Mouse (Mus musculus) hindbrain, embryonic 15.5 days (tissue): ENCODE results near the gene Acadsb. TPM values are rescaled to one million over a fixed set of nuclear protein-coding genes. Genes with fewer than 3 reads are reported as not detected.
"Not testable (repeated sequence)": the region's sequence is repeated elsewhere in the genome, so short reads cannot be mapped to it uniquely, and the experiment has no call there.

Experiments
- ATAC-seq: fragments of 200-750 bp; cut with Nextera tagmentation; 2 replicates; pipeline ENCODE4 v1.8.0; 2017; ENCODE audit warnings: low read depth, moderate number of reproducible peaks, moderate TSS enrichment; ENCODE audit not compliant: low FRiP score
- H3K27ac ChIP-seq: fragments of 300-500 bp; sonication (generic); replicated peaks from 2 replicates; pipeline ENCODE4 v1.5.1; 2015; ENCODE audit warnings: mild to moderate bottlenecking, inconsistent platforms
- H3K27me3 ChIP-seq: fragments of 300-500 bp; sonication (generic); 2 replicates; pipeline ENCODE4 v1.6.1; 2015; ENCODE audit warnings: control low read depth, inconsistent platforms
- H3K36me3 ChIP-seq: fragments of 300-500 bp; sonication (generic); 2 replicates; pipeline ENCODE4 v1.6.1; 2015; ENCODE audit warnings: control low read depth, inconsistent platforms
- H3K4me1 ChIP-seq: fragments of 300-500 bp; sonication (generic); replicated peaks from 2 replicates; pipeline ENCODE4 v1.6.1; 2015; ENCODE audit warnings: control low read depth, inconsistent platforms
- H3K4me2 ChIP-seq: fragments of 300-500 bp; sonication (generic); 2 replicates; pipeline ENCODE4 v1.6.1; 2015; ENCODE audit warnings: moderate library complexity, mild to moderate bottlenecking, inconsistent platforms
- H3K4me3 ChIP-seq: fragments of 300-500 bp; sonication (generic); 2 replicates; pipeline ENCODE4 v1.5.1; 2015; ENCODE audit warnings: mild to moderate bottlenecking, inconsistent platforms
- H3K9ac ChIP-seq: fragments of 300-500 bp; sonication (generic); 2 replicates; pipeline ENCODE4 v1.6.1; 2015; ENCODE audit warnings: inconsistent platforms
- H3K9me3 ChIP-seq: fragments of 300-500 bp; sonication (generic); 2 replicates; pipeline ENCODE4 v1.6.1; 2016; ENCODE audit warnings: control low read depth, inconsistent platforms
- WGBS: fragments of 180-500 bp; shearing (Covaris S2); methylation state at CpG from one replicate; pipeline ENCODE4 v1.1.7; 2015; 5-methylcytosine and 5-hydroxymethylcytosine counted together
- polyA plus RNA-seq: library from polyadenylated mRNA; unstranded; fragments of >200 nt; fragmentation: Nextera tagmentation; extraction: Ambion mirVana; gene quantifications from 2 replicates; pipeline ENCODE4 v1.2.1, GENCODE M21; 2015

Gene Acadsb
- polyA plus RNA-seq, 1 experiment from 2014 or later, result 90.0 TPM

- Histone ChIP-seq H3K4me2 (peak overlapping the region; percentile 77), H3K4me3 (peak overlapping the region; percentile 99), H3K36me3 (no peaks in the 10 kb centered on the region), H3K9ac (peak overlapping the region; percentile 95), H3K9me3 (no peaks in the 10 kb centered on the region), H3K4me1 (peaks cover 36% of the 10 kb centered on the region), H3K27ac (no peak overlapping the region; the same call in 1 of the 2 replicates), H3K27me3 (no peaks in the 10 kb centered on the region)
- no peak for ATAC-seq
- WGBS, result 59% methylated on average over 10 of the region's 10 CpGs
Observed at GRCm38 (mm10) chr7:131411221-131411940, 980 bp downstream of the Acadsb start.

- ATAC-seq, result no peak
- peaks cover 36% of the 10 kb centered on the region for H3K4me1 ChIP-seq
- H3K36me3 ChIP-seq, result no peaks in the 10 kb centered on the region
- 72% methylated on average over 2 of the region's 2 CpGs for WGBS
- H3K9ac ChIP-seq, result no peak overlapping the region
- no peak overlapping the region for H3K27ac ChIP-seq
- no peaks in the 10 kb centered on the region for H3K27me3 ChIP-seq
- peak overlapping the region; percentile 99 for H3K4me3 ChIP-seq
- peak overlapping the region; percentile 77 for H3K4me2 ChIP-seq
- H3K9me3 ChIP-seq, result no peaks in the 10 kb centered on the region
Observed at GRCm38 (mm10) chr7:131411941-131412270, 1.5 kb downstream of the Acadsb start.

GRCm38 (mm10) chr7:131416742-131417141 lies 6.3 kb downstream of the Acadsb start:
- not testable (repeated sequence) for ATAC-seq

GRCm38 (mm10) chr7:131417605-131418004 lies 7.2 kb downstream of the Acadsb start:
- no peak for ATAC-seq

More at GRCm38 (mm10) chr7:131416742-131417141, 6.3 kb downstream of the Acadsb start:
- H3K4me1 ChIP-seq, H3K9me3 ChIP-seq, H3K9ac ChIP-seq, H3K36me3 ChIP-seq, H3K4me2 ChIP-seq, H3K27ac ChIP-seq, H3K4me3 ChIP-seq, H3K27me3 ChIP-seq: not testable (repeated sequence)

GRCm38 (mm10) chr7:131424912-131425311 lies 14.5 kb downstream of the Acadsb start:
- no peak overlapping the region for H3K4me3 ChIP-seq
- peaks cover 30% of the 10 kb centered on the region for H3K36me3 ChIP-seq
- H3K9ac ChIP-seq, result no peak overlapping the region
- WGBS, result 84% methylated on average over 2 of the region's 2 CpGs
- no peaks in the 10 kb centered on the region for H3K27me3 ChIP-seq
- H3K9me3 ChIP-seq, result no peaks in the 10 kb centered on the region
- ATAC-seq, result no peak
- no peak overlapping the region for H3K27ac ChIP-seq
- H3K4me1 ChIP-seq, result no peaks in the 10 kb centered on the region
- H3K4me2 ChIP-seq, result no peak overlapping the region

More at GRCm38 (mm10) chr7:131417605-131418004, 7.2 kb downstream of the Acadsb start:
- H3K27ac ChIP-seq, result no peak overlapping the region
- no peaks in the 10 kb centered on the region for H3K9me3 ChIP-seq
- no peak overlapping the region for H3K9ac ChIP-seq
- no peaks in the 10 kb centered on the region for H3K36me3 ChIP-seq
- no peaks in the 10 kb centered on the region for H3K27me3 ChIP-seq
- no peak overlapping the region for H3K4me2 ChIP-seq
- H3K4me3 ChIP-seq, result no peak overlapping the region
- H3K4me1 ChIP-seq, result peaks cover under 1% of the 10 kb centered on the region; the same call in 1 of the 2 replicates

GRCm38 (mm10) chr7:131427331-131427730 lies 16.9 kb downstream of the Acadsb start:
- Histone ChIP-seq H3K27me3 (no peaks in the 10 kb centered on the region), H3K9me3 (no peaks in the 10 kb centered on the region), H3K27ac (no peak overlapping the region), H3K4me3 (no peak overlapping the region), H3K36me3 (peaks cover 46% of the 10 kb centered on the region), H3K4me2 (no peak overlapping the region), H3K9ac (no peak overlapping the region), H3K4me1 (no peaks in the 10 kb centered on the region)
- ATAC-seq, result no peak
- 89% methylated on average over 5 of the region's 5 CpGs for whole genome bisulfite sequencing

GRCm38 (mm10) chr7:131432244-131432643 lies 21.8 kb downstream of the Acadsb start:
- Histone ChIP-seq H3K4me3 (no peak overlapping the region), H3K9ac (no peak overlapping the region), H3K9me3 (no peaks in the 10 kb centered on the region), H3K36me3 (peaks cover 38% of the 10 kb centered on the region), H3K27ac (no peak overlapping the region), H3K27me3 (no peaks in the 10 kb centered on the region), H3K4me1 (no peaks in the 10 kb centered on the region), H3K4me2 (no peak overlapping the region)
- peak; percentile 38; the same call in 1 of the 2 replicates for ATAC-seq
- 18% methylated on average over 1 of the region's 1 CpGs for WGBS

- H3K4me3 ChIP-seq, result no peak overlapping the region
- no peaks in the 10 kb centered on the region for H3K27me3 ChIP-seq
- no peaks in the 10 kb centered on the region for H3K9me3 ChIP-seq
- H3K36me3 ChIP-seq, result peaks cover 30% of the 10 kb centered on the region
- ATAC-seq, result no peak
- H3K27ac ChIP-seq, result no peak overlapping the region
- H3K4me1 ChIP-seq, result no peaks in the 10 kb centered on the region
- H3K9ac ChIP-seq, result no peak overlapping the region
- H3K4me2 ChIP-seq, result no peak overlapping the region
- 83% methylated on average over 1 of the region's 1 CpGs for WGBS
Observed at GRCm38 (mm10) chr7:131434276-131434675, 23.9 kb downstream of the Acadsb start.

- no peak overlapping the region for H3K27ac ChIP-seq
- no peak overlapping the region for H3K4me3 ChIP-seq
- no peaks in the 10 kb centered on the region for H3K9me3 ChIP-seq
- WGBS, result 79% methylated on average over 3 of the region's 3 CpGs
- no peaks in the 10 kb centered on the region for H3K4me1 ChIP-seq
- no peak for ATAC-seq
- H3K9ac ChIP-seq, result no peak overlapping the region
- H3K27me3 ChIP-seq, result no peaks in the 10 kb centered on the region
- no peak overlapping the region for H3K4me2 ChIP-seq
- H3K36me3 ChIP-seq, result peaks cover 17% of the 10 kb centered on the region; the same call in 1 of the 2 replicates
Observed at GRCm38 (mm10) chr7:131437051-131437450, 26.6 kb downstream of the Acadsb start.

- Histone ChIP-seq H3K9ac (no peak overlapping the region), H3K27ac (no peak overlapping the region), H3K27me3 (no peaks in the 10 kb centered on the region), H3K4me2 (no peak overlapping the region), H3K9me3 (no peaks in the 10 kb centered on the region), H3K4me1 (no peaks in the 10 kb centered on the region), H3K4me3 (no peak overlapping the region), H3K36me3 (no peaks in the 10 kb centered on the region)
- no peak for ATAC-seq
- WGBS, result 93% methylated on average over 5 of the region's 5 CpGs
Observed at GRCm38 (mm10) chr7:131456714-131457113, 46.3 kb downstream of the Acadsb start.

DNA sequence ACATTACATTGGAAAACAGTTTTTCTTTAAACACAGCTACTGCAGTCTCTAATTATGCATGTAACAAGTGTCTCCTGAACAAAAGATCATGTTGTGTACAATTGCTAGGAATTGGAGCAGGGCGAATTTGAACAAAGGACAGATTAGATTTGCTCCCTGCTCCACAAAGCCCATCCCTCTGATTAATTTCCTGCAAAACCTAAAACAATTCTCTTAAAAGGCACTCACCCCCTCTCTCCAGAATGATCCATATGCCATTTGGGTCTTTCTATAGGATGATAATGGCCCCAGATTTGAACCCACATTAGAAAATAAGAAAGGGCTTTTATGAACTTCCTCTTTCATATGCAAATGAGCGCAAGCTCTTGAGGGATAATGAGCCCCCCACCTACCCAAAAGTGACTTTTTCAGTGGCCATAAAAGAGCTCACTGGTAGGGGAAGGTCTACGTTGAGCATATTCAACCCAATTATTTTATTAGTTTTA lies 54.8 kb downstream of the Acadsb start:
- no peak overlapping the region for H3K27ac ChIP-seq
- H3K9ac ChIP-seq, result no peak overlapping the region
- no peak for ATAC-seq
- peaks cover 7% of the 10 kb centered on the region; the same call in 1 of the 2 replicates for H3K4me1 ChIP-seq
- no peaks in the 10 kb centered on the region for H3K27me3 ChIP-seq
- no peak overlapping the region for H3K4me2 ChIP-seq
- no peaks in the 10 kb centered on the region for H3K36me3 ChIP-seq
- WGBS, result 17% methylated on average over 3 of the region's 3 CpGs
- no peaks in the 10 kb centered on the region for H3K9me3 ChIP-seq
- H3K4me3 ChIP-seq, result no peak overlapping the region

DNA sequence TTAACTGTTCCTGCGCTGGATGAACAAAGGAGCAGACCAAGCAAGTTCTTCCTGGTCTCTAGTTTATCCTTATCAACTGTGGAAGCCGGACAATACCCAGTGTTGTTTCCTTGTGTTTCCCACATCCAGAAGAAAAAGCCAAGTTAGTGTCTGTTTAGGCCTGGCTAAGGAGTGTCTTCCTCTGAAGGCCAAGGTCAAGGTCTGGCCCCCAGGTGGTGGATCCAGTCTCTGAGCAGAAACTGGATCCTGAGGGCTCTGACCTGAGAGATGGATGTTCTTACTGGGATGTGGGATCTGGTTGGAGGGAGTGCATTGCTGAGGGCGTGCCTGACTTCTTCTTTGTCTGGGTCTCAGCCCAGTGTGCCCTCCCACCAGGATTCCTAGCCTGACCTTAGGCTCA lies 55.3 kb downstream of the Acadsb start:
- no peaks in the 10 kb centered on the region for H3K36me3 ChIP-seq
- no peak for ATAC-seq
- H3K9me3 ChIP-seq, result no peaks in the 10 kb centered on the region
- H3K4me2 ChIP-seq, result no peak overlapping the region
- no peak overlapping the region for H3K9ac ChIP-seq
- H3K4me3 ChIP-seq, result no peak overlapping the region
- WGBS, result 26% methylated on average over 3 of the region's 3 CpGs
- peaks cover 7% of the 10 kb centered on the region; the same call in 1 of the 2 replicates for H3K4me1 ChIP-seq
- no peaks in the 10 kb centered on the region for H3K27me3 ChIP-seq
- H3K27ac ChIP-seq, result no peak overlapping the region

- no peaks in the 10 kb centered on the region for H3K36me3 ChIP-seq
- H3K9ac ChIP-seq, result no peak overlapping the region
- peaks cover 7% of the 10 kb centered on the region; the same call in 1 of the 2 replicates for H3K4me1 ChIP-seq
- H3K9me3 ChIP-seq, result no peaks in the 10 kb centered on the region
- WGBS, result 86% methylated on average over 3 of the region's 3 CpGs
- H3K4me2 ChIP-seq, result no peak overlapping the region
- no peak overlapping the region for H3K27ac ChIP-seq
- ATAC-seq, result no peak
- no peak overlapping the region for H3K4me3 ChIP-seq
- no peaks in the 10 kb centered on the region for H3K27me3 ChIP-seq
Observed at GRCm38 (mm10) chr7:131467312-131467711, 56.9 kb downstream of the Acadsb start.
